Mouse (Mus musculus) hindbrain, embryonic 13.5 days (tissue): ENCODE measurements at regions not wholly inside any gene's neighbourhood (a gene's known extent, or its start where the extent isn't known, plus 50 kb on each side); places are given as distances from the start of the nearest gene placed in this dataset.

ENCODE experiments used
- ATAC-seq: fragments of 200-750 bp; cut with Nextera tagmentation; 2 replicates; pipeline ENCODE4 v1.8.0; 2017; ENCODE audit warnings: moderate TSS enrichment; ENCODE audit not compliant: low FRiP score
- H3K27ac ChIP-seq: fragments of 300-500 bp; sonication (generic); 2 replicates; pipeline ENCODE4 v1.5.1; 2015; ENCODE audit warnings: inconsistent platforms, mild to moderate bottlenecking, moderate library complexity
- H3K27me3 ChIP-seq: fragments of 300-500 bp; sonication (generic); 2 replicates; pipeline ENCODE4 v1.6.1; 2015; ENCODE audit warnings: mild to moderate bottlenecking, inconsistent platforms
- H3K36me3 ChIP-seq: fragments of 300-500 bp; sonication (generic); 2 replicates; pipeline ENCODE4 v1.6.1; 2015; ENCODE audit warnings: mild to moderate bottlenecking, inconsistent platforms
- H3K4me1 ChIP-seq: fragments of 300-500 bp; sonication (generic); replicated peaks from 2 replicates; pipeline ENCODE4 v1.6.1; 2015; ENCODE audit warnings: inconsistent platforms
- H3K4me2 ChIP-seq: fragments of 300-500 bp; sonication (generic); 2 replicates; pipeline ENCODE4 v1.6.1; 2015; ENCODE audit warnings: inconsistent platforms, mild to moderate bottlenecking, moderate library complexity
- H3K4me3 ChIP-seq: fragments of 300-500 bp; sonication (generic); 2 replicates; pipeline ENCODE4 v1.5.1; 2015; ENCODE audit warnings: mild to moderate bottlenecking, inconsistent platforms
- H3K9ac ChIP-seq: fragments of 300-500 bp; sonication (generic); 2 replicates; pipeline ENCODE4 v1.6.1; 2015; ENCODE audit warnings: mild to moderate bottlenecking, inconsistent platforms
- H3K9me3 ChIP-seq: fragments of 300-500 bp; sonication (generic); 2 replicates; pipeline ENCODE4 v1.6.1; 2016; ENCODE audit warnings: inconsistent platforms
- WGBS: fragments of 180-500 bp; shearing (Covaris S2); methylation state at CpG from one replicate; pipeline ENCODE4 v1.1.7; 2015; 5-methylcytosine and 5-hydroxymethylcytosine counted together

- Histone ChIP-seq H3K27ac (no peak overlapping the region), H3K9ac (no peak overlapping the region), H3K27me3 (no peaks in the 10 kb centered on the region), H3K9me3 (no peaks in the 10 kb centered on the region), H3K36me3 (no peaks in the 10 kb centered on the region), H3K4me2 (no peak overlapping the region), H3K4me3 (no peak overlapping the region), H3K4me1 (no peaks in the 10 kb centered on the region)
- no peak for ATAC-seq
- WGBS = 79% methylated on average over 6 of the region's 6 CpGs
Observed at GRCm38 (mm10) chr12:77143521-77143920, 94.4 kb upstream of the Fut8 start.

GRCm38 (mm10) chr12:77143105-77143504 lies 94.8 kb upstream of the Fut8 start:
- H3K4me2 ChIP-seq = no peak overlapping the region
- no peak overlapping the region for H3K9ac ChIP-seq
- no peak overlapping the region for H3K4me3 ChIP-seq
- no peaks in the 10 kb centered on the region for H3K4me1 ChIP-seq
- 92% methylated on average over 12 of the region's 12 CpGs for WGBS
- ATAC-seq = no peak
- H3K27ac ChIP-seq = no peak overlapping the region
- H3K9me3 ChIP-seq = no peaks in the 10 kb centered on the region
- H3K27me3 ChIP-seq = no peaks in the 10 kb centered on the region
- H3K36me3 ChIP-seq = no peaks in the 10 kb centered on the region

GRCm38 (mm10) chr12:77142224-77142623 lies 95.7 kb upstream of the Fut8 start:
- no peak for ATAC-seq
- no peaks in the 10 kb centered on the region for H3K9me3 ChIP-seq
- no peak overlapping the region for H3K4me2 ChIP-seq
- H3K4me1 ChIP-seq = no peaks in the 10 kb centered on the region
- no peaks in the 10 kb centered on the region for H3K27me3 ChIP-seq
- H3K27ac ChIP-seq = no peak overlapping the region
- no peak overlapping the region for H3K9ac ChIP-seq
- H3K36me3 ChIP-seq = no peaks in the 10 kb centered on the region
- WGBS = 89% methylated on average over 4 of the region's 4 CpGs
- H3K4me3 ChIP-seq = no peak overlapping the region

GRCm38 (mm10) chr12:77141260-77142201 lies 96.4 kb upstream of the Fut8 start:
- no peak for ATAC-seq
- H3K4me3 ChIP-seq = no peak overlapping the region
- H3K4me2 ChIP-seq = no peak overlapping the region
- WGBS = 88% methylated on average over 8 of the region's 8 CpGs
- H3K27ac ChIP-seq = no peak overlapping the region
- no peaks in the 10 kb centered on the region for H3K4me1 ChIP-seq
- H3K36me3 ChIP-seq = no peaks in the 10 kb centered on the region
- no peak overlapping the region for H3K9ac ChIP-seq
- H3K27me3 ChIP-seq = no peaks in the 10 kb centered on the region
- H3K9me3 ChIP-seq = no peaks in the 10 kb centered on the region

GRCm38 (mm10) chr12:77140656-77141055 lies 97.3 kb upstream of the Fut8 start:
- Histone ChIP-seq H3K9me3 (no peaks in the 10 kb centered on the region), H3K36me3 (no peaks in the 10 kb centered on the region), H3K4me3 (no peak overlapping the region), H3K27me3 (no peaks in the 10 kb centered on the region), H3K4me1 (no peaks in the 10 kb centered on the region), H3K9ac (no peak overlapping the region), H3K4me2 (no peak overlapping the region), H3K27ac (no peak overlapping the region)
- WGBS = 76% methylated on average over 6 of the region's 6 CpGs
- ATAC-seq = no peak

GRCm38 (mm10) chr12:77140141-77140540 lies 97.8 kb upstream of the Fut8 start:
- no peaks in the 10 kb centered on the region for H3K4me1 ChIP-seq
- 75% methylated on average over 5 of the region's 5 CpGs for WGBS
- no peak overlapping the region for H3K9ac ChIP-seq
- H3K36me3 ChIP-seq = no peaks in the 10 kb centered on the region
- no peaks in the 10 kb centered on the region for H3K9me3 ChIP-seq
- no peak overlapping the region for H3K4me3 ChIP-seq
- ATAC-seq = no peak
- no peak overlapping the region for H3K4me2 ChIP-seq
- H3K27ac ChIP-seq = no peak overlapping the region
- no peaks in the 10 kb centered on the region for H3K27me3 ChIP-seq

GRCm38 (mm10) chr12:77139718-77140117 lies 98.2 kb upstream of the Fut8 start:
- no peak overlapping the region for H3K27ac ChIP-seq
- no peak overlapping the region for H3K9ac ChIP-seq
- no peak overlapping the region for H3K4me3 ChIP-seq
- no peak for ATAC-seq
- H3K27me3 ChIP-seq = no peaks in the 10 kb centered on the region
- 89% methylated on average over 2 of the region's 2 CpGs for WGBS
- H3K4me2 ChIP-seq = no peak overlapping the region
- H3K36me3 ChIP-seq = no peaks in the 10 kb centered on the region
- no peaks in the 10 kb centered on the region for H3K4me1 ChIP-seq
- no peaks in the 10 kb centered on the region for H3K9me3 ChIP-seq

- H3K9me3 ChIP-seq = no peaks in the 10 kb centered on the region
- H3K36me3 ChIP-seq = no peaks in the 10 kb centered on the region
- H3K27ac ChIP-seq = no peak overlapping the region
- no peak overlapping the region for H3K9ac ChIP-seq
- H3K4me3 ChIP-seq = no peak overlapping the region
- ATAC-seq = no peak
- no peaks in the 10 kb centered on the region for H3K27me3 ChIP-seq
- H3K4me2 ChIP-seq = no peak overlapping the region
- H3K4me1 ChIP-seq = no peaks in the 10 kb centered on the region
- WGBS = 89% methylated on average over 11 of the region's 11 CpGs
Observed at GRCm38 (mm10) chr12:77138506-77139201, 99.3 kb upstream of the Fut8 start.

- no peak for ATAC-seq
- Histone ChIP-seq H3K4me1 (no peaks in the 10 kb centered on the region), H3K27me3 (no peaks in the 10 kb centered on the region), H3K4me2 (no peak overlapping the region), H3K36me3 (no peaks in the 10 kb centered on the region), H3K9ac (no peak overlapping the region), H3K27ac (no peak overlapping the region), H3K9me3 (no peaks in the 10 kb centered on the region), H3K4me3 (no peak overlapping the region)
- WGBS = 93% methylated on average over 10 of the region's 10 CpGs
Observed at GRCm38 (mm10) chr12:77137291-77137830, 100.6 kb upstream of the Fut8 start.

- H3K27me3 ChIP-seq = no peaks in the 10 kb centered on the region
- H3K9ac ChIP-seq = no peak overlapping the region
- no peaks in the 10 kb centered on the region for H3K9me3 ChIP-seq
- H3K4me1 ChIP-seq = no peaks in the 10 kb centered on the region
- 92% methylated on average over 6 of the region's 6 CpGs for WGBS
- no peak overlapping the region for H3K4me2 ChIP-seq
- no peak for ATAC-seq
- no peaks in the 10 kb centered on the region for H3K36me3 ChIP-seq
- no peak overlapping the region for H3K27ac ChIP-seq
- no peak overlapping the region for H3K4me3 ChIP-seq
Observed at GRCm38 (mm10) chr12:77135661-77136060, 102.3 kb upstream of the Fut8 start.

GRCm38 (mm10) chr12:77135067-77135466 lies 102.9 kb upstream of the Fut8 start:
- Histone ChIP-seq H3K4me1 (no peaks in the 10 kb centered on the region), H3K9me3 (no peaks in the 10 kb centered on the region), H3K4me3 (no peak overlapping the region), H3K4me2 (no peak overlapping the region), H3K27me3 (no peaks in the 10 kb centered on the region), H3K9ac (no peak overlapping the region), H3K36me3 (no peaks in the 10 kb centered on the region), H3K27ac (no peak overlapping the region)
- ATAC-seq = no peak
- 93% methylated on average over 3 of the region's 3 CpGs for WGBS

- H3K9ac ChIP-seq = no peak overlapping the region
- no peaks in the 10 kb centered on the region for H3K4me1 ChIP-seq
- H3K27me3 ChIP-seq = no peaks in the 10 kb centered on the region
- WGBS = 81% methylated on average over 9 of the region's 9 CpGs
- no peaks in the 10 kb centered on the region for H3K36me3 ChIP-seq
- no peak for ATAC-seq
- no peak overlapping the region for H3K4me3 ChIP-seq
- H3K27ac ChIP-seq = no peak overlapping the region
- no peaks in the 10 kb centered on the region for H3K9me3 ChIP-seq
- H3K4me2 ChIP-seq = no peak overlapping the region
Observed at GRCm38 (mm10) chr12:77134306-77135010, 103.5 kb upstream of the Fut8 start.
